Comparison of ENCODE assay signal across 11 mouse cellular contexts in the genomic region with DNA sequence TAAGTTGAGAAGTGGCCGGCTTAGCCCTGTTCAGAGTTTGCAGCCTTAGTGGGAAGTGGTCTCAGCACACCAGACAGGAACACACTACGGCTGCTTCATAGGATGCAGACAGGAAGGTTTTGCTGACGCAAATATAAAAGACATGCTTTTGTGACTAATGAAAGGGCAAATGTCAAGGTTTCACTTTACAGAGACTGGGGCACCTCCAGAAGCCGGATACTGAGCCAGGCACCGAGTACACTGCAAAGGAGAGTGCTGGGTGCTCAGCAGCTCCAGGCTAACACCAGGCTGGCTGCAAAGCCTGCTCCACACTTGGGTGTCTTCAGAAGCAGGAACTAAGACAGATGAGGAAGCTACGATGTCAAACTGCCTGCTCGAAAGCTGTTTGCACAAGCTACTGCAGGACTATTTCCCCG. TPM values are rescaled to one million over a fixed set of nuclear protein-coding genes. Genes with fewer than 3 reads are reported as not detected.
DNase-seq lines count a peak whose midpoint lies in the region; ATAC-seq and TF ChIP-seq lines count a peak whose summit lies in the region.
"Had no signal": no experiment of that assay in that cellular context is flagged by ENCODE, and none has a peak within 500 bp of the region (broad histone marks: within the 10 kb centered on the region; RNA-seq: fewer than 3 reads in every experiment).

No protein-coding gene starts in this region.

- TF ChIP-seq EP300 in stomach, postnatal 0 days (optimal IDR thresholded peaks at IDR 0.05): no peak

- no peaks in the 10 kb centered on the region for H3K27me3 ChIP-seq in liver, adult 2 months (ENCODE audit: control insufficient read depth, insufficient read depth, low read length)
- H3K27me3 ChIP-seq in stomach, postnatal 0 days (ENCODE audit: control insufficient read depth, insufficient read depth, low read length): no peaks in the 10 kb centered on the region
- H3K27me3 ChIP-seq in hindbrain, embryonic 11.5 days (ENCODE audit: control insufficient read depth, insufficient read depth, low read length): no peaks in the 10 kb centered on the region
- H3K27me3 ChIP-seq: embryonic facial prominence, embryonic 12.5 days; lung, embryonic 15.5 days had no signal

- H3K4me1 ChIP-seq in liver, adult 2 months (ENCODE audit: control insufficient read depth, insufficient read depth, low read length): peaks cover 3% of the 10 kb centered on the region
- H3K4me1 ChIP-seq in stomach, postnatal 0 days (replicated peaks; ENCODE audit: control insufficient read depth, insufficient read depth): peaks cover 3% of the 10 kb centered on the region; the same call in 1 of the 2 replicates
- peaks cover 7% of the 10 kb centered on the region; the same call in 1 of the 2 replicates for H3K4me1 ChIP-seq in hindbrain, embryonic 11.5 days (replicated peaks; ENCODE audit: control insufficient read depth, insufficient read depth, low read length)

- H3K36me3 ChIP-seq in liver, adult 2 months (ENCODE audit: control insufficient read depth, insufficient read depth, low read length): no peaks in the 10 kb centered on the region
- H3K36me3 ChIP-seq in stomach, postnatal 0 days (ENCODE audit: control insufficient read depth, insufficient read depth, low read length): no peaks in the 10 kb centered on the region
- H3K36me3 ChIP-seq in hindbrain, embryonic 11.5 days (ENCODE audit: control insufficient read depth, insufficient read depth, low read length): no peaks in the 10 kb centered on the region
- H3K36me3 ChIP-seq: embryonic facial prominence, embryonic 12.5 days; lung, embryonic 15.5 days had no signal

- no peak overlapping the region for H3K9ac ChIP-seq in liver, adult 2 months (ENCODE audit: low read depth, low read length)
- no peak overlapping the region for H3K9ac ChIP-seq in stomach, postnatal 0 days (ENCODE audit: low read length)
- no peak overlapping the region for H3K9ac ChIP-seq in hindbrain, embryonic 11.5 days (ENCODE audit: low read depth, low read length)
- H3K9ac ChIP-seq: embryonic facial prominence, embryonic 12.5 days; lung, embryonic 15.5 days had no signal

- no peaks in the 10 kb centered on the region for H3K79me2 ChIP-seq in liver, adult 2 months (ENCODE audit: control insufficient read depth, insufficient read depth, low read length)

- TF ChIP-seq CTCF in liver, adult 2 months (IDR thresholded peaks at IDR 0.05; ENCODE audit: low read depth, low read length): no peak
- TF ChIP-seq CTCF in stomach, postnatal 0 days (IDR thresholded peaks at IDR 0.05; ENCODE audit: low read depth): no peak

- H3K27ac ChIP-seq in liver, adult 2 months (replicated peaks; ENCODE audit: insufficient read depth, low read depth, low read length): peak overlapping the region; percentile 8
- H3K27ac ChIP-seq in stomach, postnatal 0 days (replicated peaks): 0 out of 2 replicates have a peak overlapping the region, but pooled peaks have one; percentile 13
- no peak overlapping the region for H3K27ac ChIP-seq in hindbrain, embryonic 11.5 days (ENCODE audit: low read depth, low read length)
- H3K27ac ChIP-seq: embryonic facial prominence, embryonic 12.5 days; lung, embryonic 15.5 days had no signal

- H3K9me3 ChIP-seq in stomach, postnatal 0 days (ENCODE audit: control insufficient read depth, low read length): no peaks in the 10 kb centered on the region
- H3K9me3 ChIP-seq in hindbrain, embryonic 11.5 days (ENCODE audit: control insufficient read depth, low read length): no peaks in the 10 kb centered on the region
- H3K9me3 ChIP-seq: embryonic facial prominence, embryonic 12.5 days; lung, embryonic 15.5 days had no signal

- ATAC-seq in activated CD4-positive, CD25-positive, alpha-beta regulatory T cell, adult 4 months: peak; percentile 76
- ATAC-seq in inflammation-experienced regulatory T-cells, adult 6 months: peak; percentile 83
- ATAC-seq in stomach, postnatal 0 days (ENCODE audit: low FRiP score, low TSS enrichment): no peak; the same call in 1 of the 2 replicates
- no peak for ATAC-seq in hindbrain, embryonic 11.5 days (ENCODE audit: low FRiP score)

- no peak overlapping the region for H3K4me3 ChIP-seq in liver, adult 2 months (ENCODE audit: insufficient read depth, low read depth, low read length)
- no peak overlapping the region for H3K4me3 ChIP-seq in stomach, postnatal 0 days (ENCODE audit: low read depth, low read length)
- no peak overlapping the region for H3K4me3 ChIP-seq in hindbrain, embryonic 11.5 days (ENCODE audit: low read depth, low read length)
- H3K4me3 ChIP-seq: embryonic facial prominence, embryonic 12.5 days; lung, embryonic 15.5 days had no signal

- WGBS in liver, adult 2 months: 56% methylated on average over 8 of the region's 8 CpGs
- 46% methylated on average over 8 of the region's 8 CpGs for WGBS in stomach, postnatal 0 days
- WGBS in hindbrain, embryonic 11.5 days: 50% methylated on average over 8 of the region's 8 CpGs

- peak; percentile 21 for DNase-seq in liver, adult 2 months (ENCODE audit: extremely low read depth, low read depth, low spot score)
- no peak for DNase-seq in liver
- no peak for DNase-seq in stomach, postnatal 0 days (ENCODE audit: low spot score)
- DNase-seq in hindbrain, embryonic 11.5 days (ENCODE audit: low spot score): no peak
- DNase-seq in cerebellum, adult 18-20 months: no peak
- no peak for DNase-seq in cerebellum, adult 11-12 months
- DNase-seq: gastrocnemius, postnatal 36 days had no signal

- no peak for TF ChIP-seq POLR2A in liver, adult 2 months (IDR thresholded peaks at IDR 0.05; ENCODE audit: extremely low read depth, insufficient read depth, low read length)

- no peak overlapping the region for H3K4me2 ChIP-seq in stomach, postnatal 0 days (replicated peaks; ENCODE audit: low read depth)
- H3K4me2 ChIP-seq in hindbrain, embryonic 11.5 days (replicated peaks; ENCODE audit: low read depth, low read length): no peak overlapping the region
- H3K4me2 ChIP-seq: embryonic facial prominence, embryonic 12.5 days; lung, embryonic 15.5 days had no signal

RNA-seq across cellular contexts. Expression of gene Rab8b, which starts 37.1 kb away (rescaled TPM):
- 4.1 and 4.3 TPM in 2 replicates for total RNA-seq in liver, adult 2 months (2014; rRNA removed)
- polyA plus RNA-seq in liver, adult 2 months (2012; rRNA removed): 0.85 and 1.4 TPM in 2 replicates
- 100 to 1,000 TPM; 157 to 180 TPM for polyA plus RNA-seq in activated CD4-positive, CD25-positive, alpha-beta regulatory T cell, adult 4 months (2017; shearing (Covaris generic))
- polyA plus RNA-seq in inflammation-experienced regulatory T-cells, adult 6 months (2017; shearing (Covaris generic)): 100 to 1,000 TPM; 140 to 229 (median 170) TPM
- 9.2 and 9.4 TPM in 2 replicates for polyA plus RNA-seq in stomach, postnatal 0 days (2015; fragmentation: Nextera tagmentation; extraction: Ambion mirVana)
- 34.3 and 34.9 TPM in 2 replicates for polyA plus RNA-seq in hindbrain, embryonic 11.5 days (2014; fragmentation: Nextera tagmentation; extraction: Ambion mirVana)

RNA-seq across cellular contexts. Expression of gene Aph1c, which starts 47.9 kb away (rescaled TPM):
- total RNA-seq in liver, adult 2 months (2014; rRNA removed): 0.65 and 1.5 TPM in 2 replicates
- 0.43 and 0.97 TPM in 2 replicates for polyA plus RNA-seq in liver, adult 2 months (2012; rRNA removed)
- 1 to 10 TPM in 1 of 2 experiments, not detected in 1; 1.2 TPM for polyA plus RNA-seq in activated CD4-positive, CD25-positive, alpha-beta regulatory T cell, adult 4 months (2017; shearing (Covaris generic))
- under 1 TPM; 0.74 to 0.96 (median 0.93) TPM for polyA plus RNA-seq in inflammation-experienced regulatory T-cells, adult 6 months (2017; shearing (Covaris generic))
- 3.0 and 3.2 TPM in 2 replicates for polyA plus RNA-seq in stomach, postnatal 0 days (2015; fragmentation: Nextera tagmentation; extraction: Ambion mirVana)
- polyA plus RNA-seq in hindbrain, embryonic 11.5 days (2014; fragmentation: Nextera tagmentation; extraction: Ambion mirVana): 1.1 and 2.9 TPM in 2 replicates

Comparison
In these comparisons a context has a peak if more than half of its experiments do, and no peak if none do; other contexts are left out.
1. ATAC-seq: peak in activated CD4-positive, CD25-positive, alpha-beta regulatory T cell, adult 4 months (single experiment) and inflammation-experienced regulatory T-cells, adult 6 months (single experiment); none in stomach, postnatal 0 days (single experiment) and hindbrain, embryonic 11.5 days (single experiment).